Mouse (Mus musculus): ENCODE results near the gene Ddx20. TPM values are rescaled to one million over a fixed set of nuclear protein-coding genes. Genes with fewer than 3 reads are reported as not detected.

The Ddx20 gene
- total RNA-seq (2023): 32.4 to 34.6 TPM (median 33.8 TPM) in 4 replicates

DNA sequence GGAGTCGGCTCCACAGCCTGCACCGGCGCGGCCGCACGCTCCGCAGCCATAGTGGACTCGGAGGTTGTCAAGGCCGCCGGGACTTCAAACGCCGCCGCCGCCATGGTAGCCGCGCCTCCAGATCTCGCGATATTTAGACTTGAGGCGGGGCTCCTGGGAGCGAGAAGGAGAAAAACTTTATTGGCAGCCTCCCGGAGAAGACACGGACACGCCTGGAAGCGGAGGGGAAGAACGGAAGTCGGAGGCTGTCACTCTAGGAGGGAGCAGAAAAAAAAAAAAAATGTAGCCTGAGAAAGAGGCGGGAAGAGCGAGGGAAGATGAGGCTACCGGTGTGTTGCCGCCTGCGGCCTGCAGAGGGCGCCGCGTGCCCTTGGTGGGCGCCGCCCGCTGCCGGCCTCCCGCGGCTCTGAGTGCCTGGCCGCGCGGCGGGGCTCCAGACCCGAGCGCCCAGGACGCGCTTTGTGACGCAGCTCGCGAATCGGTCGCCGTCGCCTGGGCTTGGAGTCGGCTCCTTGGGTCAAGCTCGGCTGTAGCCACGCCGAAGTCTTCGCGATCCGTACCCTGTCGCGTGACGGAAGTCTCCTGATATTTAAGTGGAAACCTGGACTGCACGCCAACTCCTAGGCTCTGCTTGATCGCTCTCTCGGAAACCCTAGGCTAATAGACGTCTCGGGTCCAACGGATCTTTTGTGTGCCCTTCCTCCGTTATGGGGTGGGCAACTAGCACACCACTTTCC is at the start of gene Ddx20:
TSS of gene Ddx20 (minus strand) at position 251 of the 737 bp plus-strand sequence.

GRCm38 (mm10) chr3:105704031-105705008 is 16.9 kb upstream of the Ddx20 start, which contains the start of gene Inka2:
TSS of gene Inka2 (plus strand) at chr3:105704599.

Other genes starting within 250 kb of the Ddx20 start
- gene Kcnd3, start 235.2 kb downstream of the Ddx20 start, total RNA-seq (2023): not detected in 4 replicates
- gene Inka2, start 17.0 kb upstream of the Ddx20 start, total RNA-seq (2023): 0.17 TPM in 1 of 4 replicates, not detected in the others
- gene Rap1a, start 113.8 kb upstream of the Ddx20 start, total RNA-seq (2023): 116 to 147 TPM (median 132 TPM) in 4 replicates
- gene Adora3, start 183.3 kb upstream of the Ddx20 start, total RNA-seq (2023): not detected in 4 replicates
- 0.52 to 0.57 TPM in 2 of 4 replicates, not detected in the others for gene Tmigd3, start 183.3 kb upstream of the Ddx20 start, total RNA-seq (2023)
- 22.2 to 23.8 TPM (median 22.8 TPM) in 4 replicates for gene I830077J02Rik, start 245.1 kb upstream of the Ddx20 start, total RNA-seq (2023)